Mouse (Mus musculus) layer of hippocampus, postnatal 10 days (tissue): ENCODE results near the gene Ttpal. TPM values are rescaled to one million over a fixed set of nuclear protein-coding genes. Genes with fewer than 3 reads are reported as not detected.

Experiments used
- DNase-seq, 2 experiments: peaks; one replicate each; pipeline ENCODE4 v3.0.0; 2021; ENCODE audit warnings: low spot score in 2 of 2
- total RNA-seq, 2 experiments: library from RNA; stranded (reverse); gene quantifications; 2 replicates each; pipeline ENCODE4 v1.2.3; 2021

Ttpal gene
- total RNA-seq, 2 experiments from 2014 or later: 51.4 to 51.8 TPM

DNA sequence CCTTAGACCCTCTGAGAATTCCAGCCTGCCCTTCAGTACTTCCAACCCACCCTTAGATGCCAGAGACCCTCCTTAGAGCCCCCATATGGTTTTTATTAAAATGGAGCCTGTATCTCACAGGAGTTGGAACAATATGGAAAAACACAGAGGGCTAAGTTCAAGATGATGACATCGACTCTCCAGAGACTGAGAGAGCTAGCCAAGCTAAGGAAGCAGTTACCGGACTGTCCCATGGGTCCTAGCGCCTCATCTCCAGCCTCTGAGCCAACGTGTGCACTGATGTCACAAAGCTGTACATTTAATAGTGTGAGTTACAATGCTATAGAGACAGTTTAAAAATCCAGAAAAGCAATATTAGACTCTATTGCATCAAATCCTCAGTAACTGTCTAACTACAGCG is 11.1 kb upstream of the Ttpal start:
- DNase-seq: no peak

DNA sequence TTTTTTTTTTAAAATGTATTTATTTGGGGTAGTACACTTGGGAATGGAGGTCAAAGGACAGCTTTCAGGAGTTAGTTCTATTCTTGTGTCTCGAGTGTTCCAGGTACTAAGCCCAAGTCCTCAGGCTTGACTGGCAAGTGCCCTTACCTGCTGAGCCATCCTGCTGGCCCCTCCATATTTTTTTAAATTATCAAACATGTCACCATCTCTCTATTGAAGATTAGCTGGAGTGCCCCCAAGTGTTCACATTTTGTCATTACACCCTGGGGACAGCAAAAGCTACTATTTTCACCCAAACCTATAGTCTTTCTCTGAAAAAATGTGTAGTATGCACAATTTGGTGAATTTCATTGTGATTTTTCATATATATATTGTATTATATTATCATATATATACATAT is 10.0 kb upstream of the Ttpal start:
- peak; percentile 35 to 43 for DNase-seq

DNA sequence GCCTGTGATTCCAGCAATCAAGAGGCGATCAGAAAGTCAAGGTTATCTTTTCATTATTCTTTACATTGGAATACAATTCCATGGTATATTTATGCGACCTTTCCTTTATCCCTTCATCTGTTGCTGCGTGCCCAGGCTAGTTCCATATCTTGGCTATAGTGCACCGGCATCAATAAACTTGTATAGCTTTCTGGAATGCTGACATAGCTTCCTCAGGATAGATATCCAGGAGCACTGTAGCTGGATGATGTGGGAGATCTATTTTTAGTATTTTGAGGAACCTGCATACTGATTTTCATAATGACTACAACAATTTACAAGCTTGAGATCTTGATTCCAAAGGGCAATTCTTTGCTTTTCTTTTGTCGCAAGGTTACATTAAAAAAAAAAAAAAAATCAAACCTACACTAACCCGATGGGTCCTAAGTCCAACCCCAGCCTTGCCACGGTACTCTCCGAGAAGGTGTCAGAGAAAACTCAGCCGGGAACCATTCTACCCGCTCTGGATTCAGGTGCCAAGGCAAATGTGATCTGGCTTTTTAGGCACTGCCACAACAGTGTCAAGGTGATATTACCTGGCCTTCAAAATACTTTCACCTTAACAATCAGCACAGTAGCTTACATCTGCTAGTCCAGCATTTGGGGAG is 8.4 kb upstream of the Ttpal start:
- DNase-seq: no peak

DNA sequence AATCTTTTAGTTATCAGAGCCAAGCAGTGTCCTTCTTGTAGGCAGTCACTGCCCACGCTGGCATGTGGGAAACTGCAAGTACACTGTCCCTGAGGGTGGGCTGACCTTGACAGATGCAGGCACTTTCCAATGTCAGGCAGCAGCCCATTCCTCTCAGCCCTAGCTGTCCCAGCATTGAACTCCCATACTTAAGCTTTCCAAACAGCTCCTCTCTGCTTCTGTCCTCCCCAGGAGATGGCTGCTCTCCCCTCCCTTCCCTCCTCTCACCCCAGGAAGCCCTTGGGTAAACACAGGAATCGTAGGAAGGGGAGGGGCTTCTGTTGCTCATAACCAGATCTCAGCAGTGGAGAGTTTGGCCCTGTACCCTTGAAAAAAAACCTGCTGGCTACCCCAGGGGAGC is 7.0 kb upstream of the Ttpal start:
- no peak for DNase-seq

DNA sequence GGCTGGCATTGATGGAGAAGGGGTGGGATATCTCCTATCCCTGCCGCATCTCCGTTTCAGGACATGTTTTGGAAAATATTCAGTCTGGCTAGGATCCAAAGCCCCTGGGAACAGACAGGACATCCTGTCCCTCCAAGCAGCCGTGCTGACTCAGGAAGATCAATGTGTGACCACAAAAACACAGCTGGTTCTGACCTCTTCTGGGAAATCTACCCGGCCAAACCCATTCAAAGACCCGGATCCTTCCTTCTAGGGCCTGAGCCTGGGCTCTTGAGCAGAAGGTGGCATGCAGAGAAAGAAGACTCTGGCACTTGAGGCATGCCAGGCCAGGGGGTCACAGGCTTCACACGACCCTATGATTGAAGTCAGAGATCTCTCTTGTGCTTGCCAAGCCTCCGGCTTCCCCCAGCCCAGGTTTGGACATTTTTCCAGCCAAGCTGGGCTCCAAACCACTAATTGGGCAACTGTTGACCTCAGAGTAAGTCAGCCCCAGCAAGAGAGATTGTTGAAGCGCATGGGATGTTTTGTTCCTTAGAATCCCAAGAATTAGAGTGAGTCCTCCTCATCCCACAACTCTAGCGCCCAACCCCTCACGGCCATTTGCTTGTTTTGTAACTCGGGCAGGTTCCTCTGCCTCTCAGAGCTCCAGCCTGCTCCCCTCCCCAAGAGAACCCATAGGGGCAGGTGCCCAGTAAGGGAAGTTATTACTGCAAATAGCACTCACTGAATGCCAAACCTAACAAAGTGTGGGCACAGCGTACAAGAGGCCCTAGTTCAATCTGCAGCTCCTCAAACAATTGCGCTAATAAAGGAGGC is 5.8 kb upstream of the Ttpal start:
- DNase-seq: no peak

DNA sequence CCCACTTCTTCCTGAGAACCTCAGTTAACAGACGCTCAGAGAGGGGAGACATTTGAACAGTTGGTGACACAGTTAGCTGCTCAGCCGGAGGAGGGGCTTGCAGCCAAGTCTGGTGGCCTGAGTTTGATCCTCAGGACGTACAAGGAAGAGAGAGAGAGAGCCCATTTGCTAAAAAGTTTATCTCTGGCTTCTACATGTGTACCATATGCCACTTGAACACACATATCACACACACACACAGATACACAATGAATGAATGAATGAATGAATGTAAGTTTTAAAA is 5.3 kb upstream of the Ttpal start:
- DNase-seq: no peak

DNA sequence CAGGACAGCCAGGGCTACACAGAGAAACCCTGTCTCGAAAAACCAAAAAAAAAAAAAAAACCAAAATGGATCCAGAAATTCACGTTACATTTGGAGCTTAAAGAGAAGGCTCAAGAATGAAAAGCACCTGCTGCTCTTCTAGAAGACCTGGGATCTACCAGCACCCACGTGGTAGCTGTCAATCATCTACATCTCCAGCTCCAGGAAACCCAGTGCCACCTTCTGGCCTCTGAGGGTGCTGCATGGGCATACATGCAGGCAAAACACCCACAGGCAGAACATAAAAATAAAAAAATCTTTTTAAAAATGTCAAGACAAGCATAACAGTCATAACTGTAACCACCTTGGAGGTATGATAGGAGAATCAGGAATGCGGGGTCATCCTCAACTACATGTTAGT is 4.5 kb upstream of the Ttpal start:
- DNase-seq: peak; percentile 63 to 70

DNA sequence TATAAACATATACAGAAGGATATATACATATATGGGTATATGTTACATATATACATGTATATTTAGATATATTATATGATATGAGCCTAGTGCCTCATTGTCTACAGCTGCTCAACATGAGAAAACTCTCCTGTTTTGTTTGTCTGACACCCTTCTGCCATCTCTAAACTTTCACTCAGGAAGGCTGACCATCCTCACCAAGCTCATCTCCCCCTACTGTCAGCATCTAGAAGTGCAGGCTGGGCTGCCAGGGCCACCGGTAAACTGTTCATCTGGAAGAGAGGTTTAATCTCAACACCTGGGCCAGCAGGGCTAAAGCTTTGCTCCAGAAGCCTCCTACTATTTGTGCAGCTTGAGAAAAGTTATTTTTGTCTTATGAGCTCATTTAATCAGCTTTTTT is 2.9 kb upstream of the Ttpal start:
- peak; percentile 66 to 71 for DNase-seq

DNA sequence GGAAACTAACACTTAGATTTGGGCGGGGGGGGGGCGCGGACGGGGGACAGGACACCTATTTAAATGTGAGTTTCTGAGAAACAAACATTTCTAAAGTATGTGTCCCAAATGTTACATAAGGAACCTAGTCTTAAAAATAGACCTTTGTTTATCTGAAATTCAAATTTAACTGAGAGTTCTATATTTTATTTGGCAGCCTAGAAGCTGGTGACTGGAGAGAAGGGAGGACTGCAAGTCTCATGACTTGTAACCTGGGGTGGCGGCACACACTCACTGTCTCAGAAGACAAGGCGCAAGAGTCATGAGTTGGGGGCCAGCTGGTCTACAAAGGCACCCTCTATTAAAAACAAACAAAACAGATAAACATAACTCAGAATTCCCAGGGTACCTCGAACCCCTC is 1.0 kb upstream of the Ttpal start:
- DNase-seq: no peak

DNA sequence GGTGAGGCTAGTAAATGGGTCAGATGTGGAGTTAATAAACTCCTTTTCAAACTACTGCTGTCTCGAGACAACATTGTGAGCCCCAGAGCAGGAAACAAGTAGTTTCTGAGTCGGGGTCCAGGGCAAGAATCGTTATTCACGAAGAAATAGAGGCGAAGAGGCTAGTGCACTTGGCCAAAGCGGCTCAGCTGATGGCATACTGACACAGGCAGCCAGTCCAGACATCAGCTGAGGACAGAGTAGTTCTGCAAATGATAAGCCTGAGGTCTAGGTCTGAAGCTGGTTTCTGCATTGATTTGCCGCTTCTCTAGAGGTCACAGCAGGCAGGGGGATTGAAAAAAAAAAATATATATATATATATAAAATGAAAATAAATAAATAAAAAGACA is 408 bp upstream of the Ttpal start:
- DNase-seq: no peak

DNA sequence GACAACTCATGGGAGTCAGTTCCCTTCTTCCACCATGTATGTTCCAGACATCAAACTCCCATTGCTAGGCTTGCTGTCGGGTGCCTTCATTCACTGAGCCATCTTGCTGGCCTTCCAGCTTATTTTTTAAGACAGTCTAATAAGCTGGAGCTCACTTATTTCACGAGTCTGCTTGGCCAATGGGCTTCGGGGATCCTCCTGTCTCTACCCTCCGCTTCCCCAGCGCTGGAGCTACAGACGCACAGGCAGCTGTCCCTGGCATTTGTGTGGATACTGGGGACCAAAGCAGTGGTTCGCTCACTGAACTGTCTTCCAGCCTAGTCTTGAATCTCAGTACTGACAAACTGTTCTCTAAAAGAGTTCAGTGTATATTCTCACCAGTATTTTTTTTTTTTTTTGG is 4.0 kb downstream of the Ttpal start:
- no peak for DNase-seq

DNA sequence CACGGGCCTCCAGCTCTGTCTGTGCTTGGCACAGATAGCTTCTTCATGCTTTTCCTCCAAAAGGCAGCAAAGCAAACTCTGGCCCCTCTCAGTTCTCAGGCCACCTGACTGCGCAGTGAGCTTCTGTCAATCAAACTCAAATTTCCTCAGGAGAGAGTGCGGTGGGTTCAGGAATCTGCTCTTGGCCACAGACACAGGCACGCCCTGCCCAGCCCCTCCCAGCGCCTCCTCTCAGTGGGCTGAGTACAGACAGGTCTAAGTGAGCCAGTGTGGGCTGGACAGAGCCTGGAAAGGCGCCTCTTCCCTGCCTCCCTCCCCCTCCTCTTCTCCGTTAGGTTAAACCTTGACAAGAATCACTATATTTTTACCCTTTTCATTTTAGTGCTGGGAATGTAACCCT is 5.9 kb downstream of the Ttpal start:
- no peak for DNase-seq

DNA sequence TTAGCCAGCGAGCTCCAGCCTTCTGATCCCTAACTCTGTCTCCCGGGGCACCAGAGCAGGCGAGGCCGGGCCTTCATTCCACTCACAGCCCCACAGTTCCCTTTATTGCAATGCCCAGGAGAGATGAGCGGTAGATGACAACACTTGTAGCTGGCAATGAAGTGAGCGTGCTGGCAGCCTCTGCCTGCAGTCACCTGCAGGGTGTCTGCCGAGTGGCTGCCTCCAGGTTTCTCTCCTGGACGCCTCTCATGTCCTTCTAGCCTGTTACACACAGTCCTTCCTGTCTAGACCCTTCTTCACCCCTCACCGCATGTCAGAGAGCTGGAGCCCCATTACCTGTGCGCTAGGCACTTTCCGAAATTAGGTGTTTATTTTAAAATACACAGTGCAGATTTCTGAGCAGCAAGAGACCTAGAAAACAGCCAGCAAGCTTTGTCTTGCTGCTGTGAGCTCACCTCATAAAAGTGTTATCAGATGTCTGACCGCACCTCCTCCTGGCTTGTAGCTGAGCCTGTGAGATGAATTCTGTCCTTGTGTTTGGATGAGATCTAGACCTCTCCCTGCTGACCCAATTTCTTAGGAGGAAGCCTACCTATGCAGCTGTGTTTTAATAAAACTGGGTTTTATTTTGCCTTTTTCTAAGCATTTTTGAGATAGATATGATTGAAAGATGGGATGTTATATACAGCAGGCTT is 7.3 kb downstream of the Ttpal start:
- no peak for DNase-seq

DNA sequence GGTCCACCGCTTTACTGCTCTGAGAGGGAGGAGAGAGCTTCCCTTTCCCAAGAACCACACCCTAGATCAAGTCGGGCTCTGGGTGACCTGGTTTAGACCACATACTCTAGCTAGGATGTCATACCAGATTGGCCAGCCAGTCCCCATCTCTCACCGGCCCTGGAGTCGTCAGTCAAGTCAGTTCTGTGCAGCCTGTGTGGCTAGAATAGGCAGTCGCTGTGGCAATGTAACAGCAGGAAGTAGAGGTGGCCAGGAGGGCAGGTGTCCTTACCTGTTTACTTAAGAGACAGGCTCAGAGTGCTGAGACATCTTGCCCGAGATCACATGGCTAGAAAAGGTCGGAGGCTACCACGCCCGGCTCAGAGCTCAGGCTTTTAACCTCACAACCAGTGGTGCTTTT is 9.1 kb downstream of the Ttpal start:
- DNase-seq: no peak

DNA sequence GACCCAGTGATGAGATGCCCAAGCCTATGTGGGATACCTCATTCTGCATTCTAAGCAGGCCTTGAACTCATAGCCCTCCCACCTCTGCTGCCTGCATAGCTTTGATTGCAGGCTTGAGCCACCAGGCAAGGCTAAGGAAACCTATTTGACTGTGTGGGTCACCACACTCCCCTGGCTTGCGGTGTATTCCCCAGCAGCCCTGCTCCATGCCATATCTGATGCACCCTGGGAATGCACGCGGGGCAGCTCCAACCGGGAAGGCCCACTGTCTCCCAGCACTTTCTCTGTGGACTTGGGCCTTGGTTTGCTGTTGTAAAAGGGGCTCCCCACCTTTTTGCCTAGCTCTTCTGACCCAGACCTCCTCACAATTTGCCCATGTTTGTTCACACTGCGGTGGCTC is 11.1 kb downstream of the Ttpal start:
- DNase-seq: no peak

DNA sequence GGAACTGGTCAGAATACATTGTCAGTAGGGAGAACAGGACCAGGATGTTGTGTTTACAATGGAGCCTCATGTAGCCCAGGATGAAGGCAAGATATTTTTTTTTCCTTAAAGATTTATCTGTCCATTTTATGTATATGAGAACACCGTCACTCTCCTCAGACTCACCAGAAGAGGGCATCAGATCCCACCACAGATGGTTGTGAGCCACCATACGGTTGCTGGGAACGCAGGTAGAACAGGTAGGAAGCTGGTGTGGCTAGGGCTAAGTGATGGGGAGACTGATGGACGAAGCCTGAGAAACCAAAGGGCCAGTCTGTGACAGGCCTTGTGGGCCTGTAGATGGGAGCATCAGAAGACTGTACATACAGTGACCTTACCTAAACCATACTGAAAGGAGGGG is 11.9 kb downstream of the Ttpal start:
- DNase-seq: no peak

DNA sequence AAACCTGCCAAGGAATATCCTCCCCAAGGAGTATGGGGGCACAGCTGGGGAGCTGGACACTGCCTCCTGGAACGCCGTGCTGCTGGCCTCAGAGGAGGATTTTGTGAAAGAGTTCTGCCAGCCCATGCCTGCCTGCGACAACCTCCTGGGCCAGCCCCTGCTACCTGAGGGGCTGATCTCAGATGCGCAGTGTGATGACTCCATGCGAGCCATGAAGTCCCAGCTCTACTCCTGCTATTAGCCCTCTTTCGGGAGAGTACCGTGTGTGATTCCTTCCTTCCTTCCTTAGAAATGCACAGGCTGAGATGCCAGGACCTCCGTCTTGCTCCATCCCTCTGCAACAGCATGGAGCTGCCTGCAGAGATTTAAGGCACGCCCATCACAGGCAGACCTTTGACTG is 13.3 kb downstream of the Ttpal start:
- no peak for DNase-seq

DNA sequence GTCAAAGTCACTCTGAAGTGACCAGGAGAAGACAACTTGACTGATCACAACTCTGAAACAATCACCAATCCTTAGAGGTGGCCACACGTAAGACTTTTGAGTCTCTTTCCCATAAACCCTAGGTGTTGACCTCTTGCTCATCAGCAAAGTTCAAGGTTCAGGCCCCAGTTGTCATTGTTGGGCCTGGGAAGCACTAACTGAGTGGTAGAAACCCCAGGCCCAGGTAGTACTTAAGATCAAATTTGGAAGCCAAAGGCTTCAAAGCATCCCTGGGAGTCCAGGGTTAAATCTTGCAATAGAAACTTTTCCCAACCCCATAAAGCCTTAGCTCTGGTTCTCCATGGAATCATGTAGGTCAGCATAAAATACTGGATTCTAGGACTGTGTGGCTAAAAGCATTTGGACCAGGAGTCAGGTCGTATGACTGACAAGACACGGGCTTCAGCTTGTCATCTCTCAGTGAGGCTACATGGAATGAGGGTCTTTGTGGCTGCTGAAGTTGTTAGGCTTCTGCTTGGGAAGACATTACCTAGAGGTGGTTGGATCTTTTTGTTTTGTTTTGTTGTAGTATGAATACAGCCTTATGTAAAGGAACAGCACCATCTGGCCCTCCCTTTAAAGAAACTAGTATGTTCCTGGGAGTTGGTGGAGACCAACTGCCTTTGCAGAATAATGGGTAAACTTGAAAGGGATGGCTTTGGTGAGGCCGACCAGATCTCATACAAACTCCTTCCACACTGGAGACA is 14.0 kb downstream of the Ttpal start:
- no peak for DNase-seq

DNA sequence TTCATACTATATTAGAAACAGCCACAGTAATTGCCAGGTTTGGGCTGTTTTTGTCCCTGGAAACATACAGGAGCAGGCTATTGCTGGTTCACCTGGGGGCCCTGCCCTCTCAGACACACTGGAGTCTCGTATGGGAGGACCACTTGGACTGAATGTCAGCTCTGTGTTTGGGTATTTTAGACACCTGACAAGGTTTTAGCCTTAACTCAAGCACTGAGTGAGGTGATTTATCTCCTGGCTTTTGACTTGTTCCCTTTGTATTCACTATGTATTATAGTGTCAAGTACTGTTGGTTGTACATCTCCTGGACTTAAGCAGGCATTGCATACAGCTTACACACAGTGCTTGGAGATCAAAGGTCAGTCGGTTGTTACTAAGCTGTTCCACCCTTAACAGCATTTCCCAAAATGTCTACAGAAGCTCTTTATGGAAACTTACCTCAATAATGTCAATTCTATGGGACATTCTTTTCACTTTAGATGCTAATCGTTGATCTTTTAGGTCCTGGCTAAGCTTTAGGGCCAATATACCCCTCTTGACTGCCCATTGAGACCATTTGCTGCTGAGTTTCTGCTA is 14.6 kb downstream of the Ttpal start:
- DNase-seq: no peak

DNA sequence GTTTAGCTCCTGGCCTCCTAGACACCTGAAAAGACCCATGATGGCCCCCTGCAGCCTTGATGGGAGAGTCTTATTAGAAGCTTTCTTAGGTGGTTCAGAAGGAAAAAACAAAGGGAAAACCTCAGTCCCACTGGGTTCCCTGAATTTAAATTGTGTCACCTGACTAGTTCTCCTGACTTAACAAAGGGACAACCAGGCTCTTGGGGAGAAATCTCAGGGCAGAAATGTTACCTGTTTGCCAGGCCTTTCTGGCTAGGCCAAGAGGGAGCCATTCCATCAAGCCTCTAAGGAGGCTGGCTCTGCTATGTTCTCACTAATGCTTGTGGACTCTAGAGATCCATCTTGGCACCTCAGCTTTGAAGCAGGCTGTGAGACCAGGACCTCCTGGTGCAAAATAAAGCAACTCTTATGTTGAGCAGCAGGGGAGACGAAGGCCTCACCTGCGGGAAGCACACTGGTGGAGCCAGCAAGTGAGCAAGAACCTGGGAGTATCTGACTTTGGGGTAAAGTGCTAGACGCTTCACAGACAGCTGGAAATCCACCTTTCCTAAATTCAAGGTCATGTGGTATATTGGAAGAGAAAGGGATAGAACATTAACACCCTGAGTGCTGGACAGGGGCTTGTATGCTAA is 15.2 kb downstream of the Ttpal start:
- DNase-seq: no peak

DNA sequence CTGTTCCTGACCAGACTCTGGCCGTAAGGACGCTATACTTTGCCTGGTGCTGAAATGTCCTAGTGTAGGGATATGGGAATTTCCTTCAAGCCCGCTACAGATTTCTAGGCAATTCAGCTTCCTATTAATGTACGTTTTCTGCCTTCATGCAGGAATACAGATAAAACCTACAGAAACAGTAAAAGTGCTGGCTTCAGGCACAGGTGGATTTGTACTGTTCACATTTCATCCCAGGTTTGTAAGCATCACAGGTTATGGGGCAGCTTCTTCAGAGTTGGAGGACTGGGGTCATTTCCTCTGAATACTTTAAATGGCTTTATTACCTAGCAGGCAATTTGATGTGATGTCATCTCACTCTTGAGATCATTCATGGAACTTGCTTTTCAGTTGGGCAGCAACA is 15.8 kb downstream of the Ttpal start:
- DNase-seq: no peak
